Mouse (Mus musculus) C2C12 (cell line): ENCODE results near the gene C730034F03Rik.

ENCODE experiments used
- CTCF ChIP-seq: IDR thresholded peaks from one replicate; pipeline ENCODE4 v1.5.1; 2011; ENCODE audit not compliant: control insufficient read depth, insufficient read depth, insufficient read length
- USF1 ChIP-seq: IDR thresholded peaks from one replicate; pipeline ENCODE4 v1.6.1; 2011; ENCODE audit warnings: low read depth, mild to moderate bottlenecking, control low read depth, moderate library complexity

- TF ChIP-seq CTCF (no peak), USF1 (no peak)
Observed at GRCm38 (mm10) chr15:89442486-89443070, 13.2 kb downstream of the C730034F03Rik start.
